Mouse (Mus musculus): ENCODE results near the gene Gm20877.
"Not testable (repeated sequence)": the region's sequence is repeated elsewhere in the genome, so short reads cannot be mapped to it uniquely, and the experiment has no call there.

Gm20877 gene

GRCm38 (mm10) chrY:17093573-17093972, at the start of gene Gm20877:
Gene Gm20877 (plus strand): TSS chrY:17093873.
- not testable (repeated sequence) for DNase-seq
